Mouse (Mus musculus): ENCODE measurements around the gene Sh2d6.
"Not testable (repeated sequence)": the region's sequence is repeated elsewhere in the genome, so short reads cannot be mapped to it uniquely, and the experiment has no call there.

The Sh2d6 gene

DNA sequence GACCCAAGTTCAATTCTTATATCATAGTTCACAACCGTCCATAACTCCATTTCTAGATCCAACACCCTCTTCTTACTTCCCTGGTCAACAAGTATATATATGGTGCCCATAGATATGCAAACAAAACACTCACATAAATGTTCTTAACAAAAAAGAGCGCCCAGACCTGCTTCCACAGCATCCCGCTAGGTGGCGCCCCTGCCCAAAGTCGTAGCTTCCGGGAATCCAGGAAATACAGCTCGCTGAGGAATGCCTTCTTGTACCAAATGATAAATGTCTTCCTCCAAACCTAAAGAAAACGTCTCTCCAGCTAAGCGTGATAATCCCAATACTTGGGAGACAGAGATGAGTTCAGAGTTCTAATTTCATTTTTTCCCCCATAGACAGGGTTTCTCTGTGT is 13.7 kb upstream of the Sh2d6 start:
- peak; percentile 74 for DNase-seq (ENCODE audit: low spot score)

DNA sequence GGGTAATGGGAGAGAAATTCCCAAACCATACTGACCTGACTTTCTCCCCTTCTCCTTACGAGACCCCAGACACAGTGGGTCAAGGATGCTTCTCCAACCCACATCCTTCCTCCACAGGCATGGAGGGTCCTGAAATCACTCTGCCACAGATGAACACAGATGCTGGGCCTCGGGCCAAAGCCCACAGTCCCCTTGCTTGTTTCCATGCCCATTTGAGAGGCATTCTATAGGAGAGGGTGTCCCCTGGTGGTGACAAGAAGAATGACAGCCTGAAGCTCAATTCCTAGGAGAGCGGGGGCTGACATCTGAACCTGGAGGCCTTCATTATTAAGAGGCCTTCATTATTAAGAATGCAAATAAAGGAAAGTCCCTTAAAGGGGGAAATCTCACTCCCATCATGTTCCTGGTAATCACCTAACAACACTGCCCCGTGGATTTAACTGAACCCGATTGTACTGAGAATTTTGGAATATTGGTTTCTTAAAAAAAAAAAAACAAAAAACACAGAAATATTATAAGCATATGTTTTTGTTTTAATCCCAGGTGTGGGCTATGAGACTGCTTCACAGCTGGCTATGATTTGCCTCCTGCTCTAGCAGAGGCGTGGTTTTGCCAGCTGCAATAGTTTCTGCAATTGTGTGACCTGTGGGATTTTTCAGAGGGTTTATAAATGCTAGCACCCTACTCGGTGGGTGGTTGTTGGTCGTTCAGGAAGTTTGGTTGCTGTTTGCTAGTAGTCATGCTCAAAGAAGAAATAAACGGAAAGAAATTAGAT is 12.7 kb upstream of the Sh2d6 start:
- peak; percentile 62 for DNase-seq (ENCODE audit: low spot score)

DNA sequence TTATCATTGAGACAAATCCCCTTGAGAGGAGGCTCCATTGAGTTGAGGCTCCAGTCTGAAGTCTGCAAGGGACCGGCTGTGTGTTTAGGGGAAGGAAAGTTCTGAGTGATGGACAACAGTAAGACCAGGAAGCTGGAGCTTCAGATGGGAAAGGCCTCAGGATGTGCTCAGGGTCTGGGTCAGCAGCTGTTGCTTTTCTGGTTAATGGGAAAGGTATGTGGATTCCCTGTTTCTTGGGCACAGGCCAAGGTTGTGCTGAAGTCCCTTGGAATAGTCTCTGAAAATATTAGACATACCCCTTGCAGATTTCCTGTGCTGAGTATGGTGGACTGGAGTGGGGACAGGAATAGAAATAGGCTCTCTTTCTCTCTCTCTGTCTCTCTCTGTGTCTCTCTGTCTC is 12.0 kb upstream of the Sh2d6 start:
- not testable (repeated sequence) for DNase-seq (ENCODE audit: low spot score)

DNA sequence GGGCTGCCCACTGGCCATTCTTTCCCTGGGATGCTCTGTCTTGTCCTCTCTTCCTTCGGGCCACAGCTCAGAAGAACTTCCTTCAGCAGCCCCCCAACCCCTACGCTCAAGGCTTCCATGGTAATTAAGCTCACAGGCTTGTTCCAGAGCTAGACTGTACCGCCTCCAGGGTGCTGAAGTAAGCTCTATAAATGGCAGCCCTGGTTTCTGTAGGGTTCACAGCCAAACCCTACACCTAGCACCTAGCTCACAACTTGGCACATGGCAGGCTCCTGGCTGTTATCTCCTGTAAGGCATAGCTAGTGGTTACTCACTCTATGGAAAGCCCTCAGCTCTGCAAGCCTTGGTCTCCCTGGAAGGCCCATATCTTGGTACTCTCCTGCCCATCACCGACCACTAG is 11.1 kb upstream of the Sh2d6 start:
- no peak for DNase-seq (ENCODE audit: low spot score)

DNA sequence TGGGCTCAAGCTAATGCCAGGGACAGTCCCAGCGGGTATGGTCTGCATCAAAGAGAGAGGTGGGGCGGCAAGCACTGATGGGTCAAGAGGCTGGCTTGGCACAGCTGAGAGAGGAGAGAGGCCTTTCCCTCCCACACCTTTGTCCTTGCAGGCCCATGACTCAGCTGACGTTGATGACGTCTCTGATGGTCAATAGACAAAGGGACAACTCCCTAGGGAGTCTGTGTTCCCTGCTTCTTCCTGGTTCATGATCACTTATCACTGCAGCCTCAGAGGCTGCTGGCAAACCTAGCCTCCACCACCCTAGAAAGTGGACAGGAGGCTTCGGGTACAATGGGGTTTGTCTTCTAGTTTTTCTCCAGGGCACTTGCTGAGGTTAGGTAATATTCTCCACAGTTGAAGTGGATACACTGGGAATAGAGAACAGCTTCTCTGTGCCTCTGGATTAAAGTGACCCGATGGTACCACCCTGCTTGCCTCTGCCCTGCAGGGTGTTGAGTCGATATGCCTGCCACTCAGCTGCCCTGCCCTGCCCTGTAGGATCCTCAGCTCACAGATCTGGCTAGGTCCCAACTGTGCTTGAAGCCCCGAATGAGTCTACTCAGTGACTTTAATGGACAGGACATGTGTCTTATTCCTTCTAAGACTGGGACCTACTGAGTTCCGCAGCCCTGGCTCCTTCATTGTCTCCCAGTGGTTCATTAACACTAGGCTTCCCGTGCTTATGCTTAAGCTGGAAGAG is 7.1 kb upstream of the Sh2d6 start:
- no peak for DNase-seq (ENCODE audit: low spot score)

DNA sequence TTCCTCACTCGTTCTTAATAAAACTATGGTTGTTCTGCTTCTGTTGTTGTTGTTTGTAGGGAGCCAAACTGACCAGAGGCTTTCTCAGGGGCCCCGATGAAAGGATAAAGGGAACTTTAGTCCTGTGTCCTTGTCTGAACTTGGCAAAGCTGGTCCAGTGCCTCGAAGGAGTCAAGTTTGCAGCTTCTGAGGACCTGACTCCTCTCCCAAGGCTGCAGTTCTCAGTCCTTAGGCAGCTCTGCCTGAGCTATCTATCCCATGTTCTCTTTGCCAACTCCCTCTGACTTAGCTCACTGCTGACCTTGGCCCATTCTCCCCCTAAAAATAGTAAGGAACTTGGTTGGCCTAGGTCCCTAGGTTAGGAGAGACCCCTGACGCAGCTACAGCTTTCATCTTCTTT is 5.6 kb upstream of the Sh2d6 start:
- no peak for DNase-seq (ENCODE audit: low spot score)

DNA sequence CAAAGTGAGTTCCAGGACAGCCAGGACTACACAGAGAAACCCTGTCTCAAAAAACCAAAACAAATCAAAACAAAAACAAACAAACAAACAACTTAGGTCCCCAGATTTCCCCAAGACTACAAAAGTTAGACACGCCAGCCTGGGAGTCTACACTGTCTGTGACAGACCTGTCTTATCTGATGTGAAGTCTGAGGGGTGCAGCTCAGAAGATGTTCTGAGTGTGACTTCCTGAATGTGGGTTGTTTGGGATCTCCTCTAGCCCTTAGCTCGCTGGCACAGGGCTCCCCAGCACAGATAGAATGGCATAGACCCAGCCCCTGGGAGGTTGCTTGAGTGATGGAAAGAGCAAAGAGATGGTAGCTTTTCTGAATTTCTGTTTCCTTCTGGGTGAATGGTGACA is 2.7 kb upstream of the Sh2d6 start:
- no peak for DNase-seq (ENCODE audit: low spot score)

DNA sequence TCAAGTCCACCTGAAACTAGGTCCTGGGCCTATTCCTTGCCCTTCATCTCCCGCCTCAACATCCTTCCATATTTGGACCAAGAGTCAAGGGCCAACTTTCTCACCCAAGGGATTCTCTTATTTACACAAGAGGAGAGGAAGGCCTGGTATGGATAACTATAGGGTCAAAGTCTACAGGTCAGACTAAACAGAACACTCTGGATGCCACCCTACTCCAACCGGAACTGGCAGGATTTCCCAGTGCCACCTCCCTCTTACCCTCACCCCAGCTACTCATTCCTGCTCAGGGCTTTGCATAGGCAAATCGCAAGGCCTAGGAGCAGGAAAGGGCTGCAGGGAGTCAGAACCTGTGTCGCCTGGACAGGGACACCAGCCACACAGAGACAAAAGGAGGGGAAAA is 1.7 kb upstream of the Sh2d6 start:
- peak; percentile 16 for DNase-seq (ENCODE audit: low spot score)

DNA sequence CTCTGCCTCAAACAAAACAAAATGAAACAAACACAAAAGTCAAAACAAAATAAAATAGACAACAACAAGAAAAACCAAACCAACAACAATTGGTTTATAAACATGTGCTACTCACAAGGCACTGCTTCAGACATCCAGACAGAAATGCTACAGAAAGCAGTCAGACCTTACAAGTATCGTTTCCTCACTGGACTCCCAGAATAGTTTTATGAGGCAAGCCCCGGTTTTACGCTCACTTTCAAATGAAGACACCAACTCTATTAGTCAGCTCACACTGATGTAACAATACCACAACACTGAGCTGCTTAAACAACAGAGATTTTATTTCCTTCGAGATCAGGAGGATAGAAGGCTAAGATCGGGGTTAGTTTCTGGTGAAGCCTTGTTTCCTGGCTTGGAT is 781 bp upstream of the Sh2d6 start:
- no peak for DNase-seq (ENCODE audit: low spot score)

DNA sequence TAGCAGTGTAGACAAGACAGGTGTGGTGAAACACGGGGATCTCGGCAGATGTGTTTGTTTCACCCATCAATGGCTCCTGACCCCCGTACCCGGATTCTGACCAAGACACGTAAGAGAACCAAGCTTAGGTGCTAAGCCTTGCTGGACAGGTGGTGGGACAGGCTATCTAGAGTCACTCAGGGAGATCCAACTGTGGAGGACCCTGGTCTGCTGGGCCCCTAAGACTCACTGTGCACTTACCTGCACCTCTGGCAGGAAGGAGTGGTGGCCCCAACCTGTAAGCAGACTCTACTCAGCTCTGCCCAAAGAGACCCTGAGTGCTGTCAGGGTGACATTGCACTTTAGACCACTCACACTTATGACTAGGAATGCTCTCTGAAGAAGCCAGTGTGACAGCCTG is 603 bp downstream of the Sh2d6 start:
- DNase-seq (ENCODE audit: low spot score) = no peak

DNA sequence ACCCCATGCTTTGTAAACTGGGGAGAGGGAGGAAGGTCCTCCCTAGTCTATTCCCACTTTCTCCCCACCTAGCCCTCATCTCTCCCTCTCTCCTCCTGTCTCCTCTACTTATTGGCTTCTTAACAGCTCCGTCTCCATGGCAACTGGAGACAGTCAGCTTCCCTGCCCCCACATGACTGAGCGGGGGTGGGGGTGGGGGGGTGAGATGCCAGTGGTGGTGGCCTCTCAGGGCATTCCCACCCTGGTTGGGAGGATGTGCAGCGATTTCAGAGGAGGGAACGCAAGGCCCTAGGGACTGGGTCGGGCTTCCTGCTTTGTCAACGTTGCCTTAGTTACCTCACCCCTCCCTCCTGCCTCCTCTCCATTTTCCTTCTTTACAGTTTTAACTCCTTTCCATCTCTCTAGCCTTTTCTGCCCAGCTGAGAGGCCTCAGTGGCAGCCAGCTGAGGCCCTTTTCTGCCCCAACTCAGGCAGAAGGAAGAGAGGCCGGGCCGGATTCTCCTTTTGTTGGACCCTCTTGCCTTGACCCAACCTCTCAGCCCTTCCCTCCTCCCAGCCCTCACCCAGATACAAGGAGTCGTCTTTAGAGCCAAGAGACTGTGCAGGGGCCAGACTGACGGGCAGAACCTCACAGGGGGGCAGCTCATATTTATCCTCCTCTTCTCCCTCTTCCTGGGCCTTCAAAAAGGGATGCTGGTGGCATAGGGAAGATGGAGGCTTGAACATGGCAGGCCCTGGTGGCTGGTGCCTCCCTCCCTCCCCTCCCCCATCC is 1.4 kb downstream of the Sh2d6 start:
- DNase-seq (ENCODE audit: low spot score) = peak; percentile 18

DNA sequence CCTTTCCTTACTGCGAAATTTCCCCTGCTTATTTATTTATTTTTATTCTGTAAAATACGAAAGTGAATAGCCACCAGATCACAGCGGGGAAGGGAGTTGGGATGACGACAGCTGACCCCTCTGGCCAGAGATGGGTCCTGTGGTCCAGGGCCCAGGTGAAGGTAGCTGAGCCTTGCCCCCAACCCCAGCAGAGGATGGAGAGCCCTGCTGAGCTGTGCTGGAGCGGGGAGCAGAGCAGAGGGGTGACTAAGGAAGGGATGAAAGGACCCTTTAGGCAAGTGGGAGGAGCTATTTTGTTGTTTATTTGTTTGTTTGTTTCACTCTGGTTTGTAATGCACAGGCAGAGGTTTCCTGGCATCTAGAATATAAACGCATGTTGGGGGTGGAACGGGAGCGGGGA is 2.2 kb downstream of the Sh2d6 start:
- no peak for DNase-seq (ENCODE audit: low spot score)

DNA sequence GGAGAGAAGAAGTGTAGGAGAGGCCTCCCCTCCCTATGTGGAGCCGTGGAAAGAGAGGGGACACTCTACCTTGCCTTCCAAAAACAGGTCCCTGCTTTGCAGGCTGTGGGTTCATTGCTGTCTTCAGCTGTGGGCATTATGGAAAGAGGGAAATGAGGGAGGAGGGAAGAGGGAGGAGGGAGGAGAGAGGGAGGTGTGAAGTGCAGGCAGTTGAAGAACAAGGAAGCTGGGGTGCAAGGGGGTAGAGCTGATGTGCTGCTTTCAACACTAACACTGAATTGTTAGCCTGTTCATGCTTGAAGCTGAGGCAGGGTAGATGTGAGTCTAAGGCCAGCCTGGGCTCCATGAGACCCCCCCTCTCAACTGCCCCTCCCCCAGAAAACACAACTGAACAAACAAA is 2.7 kb downstream of the Sh2d6 start:
- DNase-seq (ENCODE audit: low spot score) = no peak

DNA sequence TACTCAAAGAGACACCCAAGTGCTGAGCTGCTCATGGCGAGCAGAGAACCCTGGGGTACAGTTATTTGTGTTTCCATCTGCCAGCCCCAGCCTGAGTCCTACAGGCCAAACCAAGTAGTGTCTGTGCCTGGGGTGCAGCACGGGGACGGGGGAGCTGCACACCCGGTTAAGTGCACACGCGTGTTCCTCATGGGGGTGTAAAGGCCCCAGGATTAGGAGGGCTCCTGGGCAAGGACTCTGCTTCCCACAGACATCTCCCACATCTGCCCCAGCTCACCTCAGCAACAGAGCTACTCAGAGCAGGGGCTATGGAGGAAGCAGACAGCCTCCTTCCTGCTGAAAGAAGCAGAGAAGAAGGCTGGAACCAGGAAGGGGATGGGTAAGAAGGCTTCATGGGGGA is 5.9 kb downstream of the Sh2d6 start:
- no peak for DNase-seq (ENCODE audit: low spot score)

DNA sequence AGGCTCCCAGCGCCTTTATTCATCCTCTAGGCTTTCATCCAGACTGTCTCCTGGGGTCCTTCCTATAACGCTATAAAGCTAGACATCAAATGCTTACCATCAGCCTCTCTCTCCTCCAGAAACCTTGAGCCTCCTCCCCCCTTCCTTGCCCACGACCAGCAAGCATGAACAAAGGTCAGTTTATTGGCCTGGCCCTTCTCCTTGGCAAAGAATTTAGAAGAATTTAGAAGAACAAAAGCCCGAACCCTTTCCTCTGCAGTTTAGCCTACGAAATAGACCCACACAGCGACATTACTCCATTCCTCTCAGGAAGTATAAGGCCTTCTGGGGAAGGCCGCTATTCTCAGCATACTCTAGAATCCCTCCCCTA is 8.5 kb downstream of the Sh2d6 start:
- no peak for DNase-seq (ENCODE audit: low spot score)

DNA sequence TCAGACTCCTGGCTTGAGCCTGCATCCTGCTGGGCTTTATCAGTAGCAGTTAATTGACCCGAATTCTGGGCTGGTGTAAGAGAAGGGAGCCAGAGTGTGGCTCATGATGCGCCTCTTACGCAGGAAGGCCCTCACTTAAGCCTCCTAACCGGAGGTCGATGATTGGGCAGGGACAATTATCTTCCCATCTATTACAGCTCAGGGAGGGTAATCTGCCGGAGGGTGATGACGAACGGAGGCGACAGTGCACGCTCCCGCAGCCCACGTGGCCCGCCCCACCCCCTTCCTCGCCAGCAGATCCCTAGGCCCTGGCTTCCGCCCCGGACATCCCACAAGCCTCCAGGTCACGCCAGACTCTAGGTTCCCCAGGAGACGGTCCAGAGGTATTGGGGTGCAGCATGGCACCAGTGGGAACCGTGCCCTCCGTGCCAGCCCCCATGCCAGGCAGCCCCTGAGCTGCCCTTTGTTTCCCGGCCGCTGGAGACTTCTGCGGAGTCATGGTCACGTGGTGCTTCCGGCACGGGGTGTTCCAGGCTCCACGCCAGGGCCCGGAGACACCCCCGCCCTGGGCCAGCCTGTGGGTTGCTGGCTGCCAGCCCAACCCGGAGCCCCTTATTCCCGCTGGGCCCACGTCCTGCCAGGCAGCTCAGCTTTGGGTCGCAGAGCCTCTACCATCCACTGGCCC is 9.0 kb downstream of the Sh2d6 start:
- peak; percentile 86 for DNase-seq (ENCODE audit: low spot score)

DNA sequence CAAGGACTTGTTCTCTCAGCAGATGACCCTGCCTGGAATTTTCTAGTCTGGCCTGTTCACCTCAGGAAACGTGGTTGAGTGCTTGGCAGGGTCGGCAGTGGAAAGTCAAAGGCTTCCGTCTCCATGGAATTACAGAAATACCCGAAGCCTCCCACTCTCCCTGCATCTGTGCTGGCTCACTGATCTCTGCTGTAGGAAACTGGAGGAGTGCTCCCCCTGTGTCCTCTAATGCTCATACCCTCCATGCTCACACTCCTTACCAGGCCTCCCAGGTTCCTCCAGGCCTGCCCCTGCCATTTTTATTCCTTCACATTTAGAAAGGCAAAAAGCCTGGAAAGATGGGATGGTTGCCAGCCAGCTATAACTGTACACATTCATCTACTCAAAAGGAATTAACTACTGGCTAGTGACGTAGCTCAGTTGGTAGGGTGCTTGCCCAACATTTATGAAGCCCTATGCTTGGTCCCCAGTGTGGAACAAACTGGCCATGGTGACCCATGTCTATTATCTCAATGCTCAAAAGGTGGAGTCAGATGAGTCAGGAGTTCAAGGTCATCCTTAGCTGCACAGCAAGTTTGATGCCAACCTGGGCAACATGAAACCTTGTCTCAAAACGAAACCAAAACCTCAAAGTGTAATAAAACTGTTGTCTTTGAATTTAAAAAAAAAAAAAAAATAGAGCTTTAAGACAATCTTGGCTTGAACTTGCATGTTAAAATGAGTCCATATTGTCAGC is 10.7 kb downstream of the Sh2d6 start:
- no peak for DNase-seq (ENCODE audit: low spot score)

DNA sequence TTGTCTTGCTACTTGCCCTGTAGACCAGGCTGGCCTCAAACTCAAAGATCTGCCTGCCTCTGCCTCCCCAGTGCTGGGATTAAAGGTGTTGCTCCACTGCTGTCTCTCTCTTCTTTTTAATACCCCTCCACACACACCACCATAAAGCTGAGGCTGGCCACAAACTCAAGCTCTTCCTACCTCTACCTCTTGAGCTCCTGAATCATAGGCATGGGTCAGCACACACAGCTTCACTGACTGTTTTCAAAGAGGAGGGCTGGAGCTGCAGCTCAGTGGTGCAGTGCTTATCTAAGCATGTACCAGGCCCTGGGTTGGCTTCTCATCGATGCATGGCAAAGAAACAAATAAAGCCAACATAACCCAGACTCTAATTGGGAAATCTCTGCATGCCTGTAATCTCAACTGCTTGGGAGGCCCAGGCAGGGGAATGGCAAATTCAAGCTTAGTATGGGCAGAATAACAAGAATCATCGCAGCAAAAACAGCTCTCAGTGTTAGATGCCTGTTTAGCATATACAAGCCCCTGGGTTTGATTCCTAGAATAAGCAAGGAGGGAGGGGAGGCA is 11.6 kb downstream of the Sh2d6 start:
- DNase-seq (ENCODE audit: low spot score) = no peak

DNA sequence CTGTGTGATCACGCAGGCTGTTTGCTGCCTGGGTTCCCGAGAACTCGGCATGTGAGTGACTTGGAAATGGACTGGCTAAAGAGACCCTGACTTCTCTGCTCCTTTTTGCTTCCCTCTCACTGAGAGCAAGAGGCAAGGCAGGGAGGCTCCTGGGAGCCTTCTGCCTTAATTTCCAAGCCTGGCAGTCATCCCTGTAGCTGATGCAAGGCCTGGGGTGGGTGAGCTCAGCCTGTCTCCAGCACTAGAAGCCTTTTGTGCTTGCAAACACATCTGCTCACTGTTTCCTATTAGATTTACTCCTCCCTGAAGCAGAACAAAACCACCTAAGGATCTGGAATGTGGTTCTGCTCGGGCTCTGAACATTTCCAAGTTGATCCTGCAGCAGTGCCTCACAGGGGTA is 12.9 kb downstream of the Sh2d6 start:
- DNase-seq (ENCODE audit: low spot score) = no peak

DNA sequence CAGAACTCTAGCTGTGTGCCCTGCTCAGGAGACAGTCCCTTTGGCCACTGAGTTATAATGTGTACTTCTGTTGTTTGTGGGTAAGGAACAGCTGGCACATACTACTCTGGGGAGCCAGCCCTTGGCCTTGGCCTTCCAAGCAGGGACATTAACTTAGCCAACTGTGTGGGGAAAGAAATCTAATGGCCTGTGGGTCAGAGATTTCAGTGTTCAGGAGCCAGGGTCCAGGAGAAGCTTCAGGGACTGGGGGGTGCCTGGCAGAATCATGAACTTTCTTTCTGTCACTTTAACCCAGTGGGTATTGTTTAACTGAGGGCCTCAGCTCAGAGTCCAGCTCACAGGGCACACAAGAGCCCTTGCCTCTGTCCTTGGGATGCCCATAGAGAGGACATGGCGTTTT is 15.4 kb downstream of the Sh2d6 start:
- no peak for DNase-seq (ENCODE audit: low spot score)

DNA sequence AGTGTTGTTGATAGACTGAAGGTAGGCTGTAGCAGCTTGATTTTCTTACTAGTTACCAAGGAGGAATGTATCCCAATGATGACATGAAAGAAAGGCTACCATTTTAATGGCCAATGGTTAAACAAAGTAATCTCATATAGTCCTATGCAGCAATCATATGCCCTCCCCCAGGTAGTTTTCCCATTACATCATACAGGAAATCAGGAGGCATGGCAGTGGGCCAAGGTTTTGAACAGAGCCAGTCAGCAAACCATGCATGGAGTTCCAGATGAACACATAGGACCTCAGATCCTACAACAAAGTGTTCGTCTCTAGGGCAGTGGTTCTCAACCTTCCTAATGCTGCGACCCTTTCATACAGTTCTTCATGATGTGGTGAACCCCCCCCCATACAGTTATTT is 17.6 kb downstream of the Sh2d6 start:
- no peak for DNase-seq (ENCODE audit: low spot score)

DNA sequence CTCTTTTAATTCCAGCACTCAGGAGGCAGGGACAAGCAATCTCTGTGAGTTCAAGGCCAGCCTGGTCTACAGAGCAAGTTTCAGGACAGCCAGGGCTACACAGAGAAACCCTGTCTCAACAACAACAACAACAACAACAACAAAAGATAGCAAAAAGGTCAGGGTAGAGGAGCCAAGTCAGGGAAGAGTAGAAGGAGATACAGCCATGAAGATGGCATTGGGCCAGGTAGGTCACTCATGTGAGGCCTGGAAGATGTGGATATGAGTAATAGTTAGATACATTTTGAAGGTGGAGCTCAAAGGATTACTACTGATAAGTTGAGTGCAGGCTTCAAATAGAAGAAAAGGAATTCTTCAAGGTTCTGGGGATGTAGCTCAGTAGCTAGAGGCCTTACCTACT is 18.2 kb downstream of the Sh2d6 start:
- no peak for DNase-seq (ENCODE audit: low spot score)
